9 mouse cellular contexts compared by ENCODE assay signal in the genomic region with DNA sequence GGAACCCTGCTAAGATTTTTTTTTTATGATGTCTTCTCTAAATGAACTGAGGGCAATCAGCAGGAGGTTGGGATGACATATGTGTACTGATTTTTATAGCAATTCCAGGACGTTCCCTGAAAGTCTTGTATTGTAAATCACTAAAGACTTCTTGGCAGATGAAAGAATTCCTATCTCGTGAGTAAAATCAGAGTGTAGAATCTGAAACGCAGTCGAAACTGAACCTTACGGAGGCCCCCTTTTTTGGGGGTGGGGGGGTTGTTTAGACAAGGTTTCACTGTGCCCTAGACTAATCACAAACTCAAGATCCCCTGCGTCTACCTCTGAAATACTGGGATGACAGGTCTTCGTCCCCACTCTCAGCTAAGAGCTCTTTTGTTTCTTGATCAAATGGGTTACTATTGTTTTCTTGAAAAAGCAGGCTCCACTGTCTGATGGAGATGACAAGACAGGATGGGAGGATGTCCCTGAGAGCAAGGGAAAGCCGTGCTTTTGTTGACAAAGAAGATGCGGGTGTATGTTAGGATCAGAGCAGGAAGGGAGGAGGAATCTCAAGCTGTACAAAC. TPM values are rescaled to one million over a fixed set of nuclear protein-coding genes. Genes with fewer than 3 reads are reported as not detected.
DNase-seq lines count a peak whose midpoint lies in the region; ATAC-seq and TF ChIP-seq lines count a peak whose summit lies in the region.
"Had no signal": no experiment of that assay in that cellular context is flagged by ENCODE, and none has a peak within 500 bp of the region (broad histone marks: within the 10 kb centered on the region; RNA-seq: fewer than 3 reads in every experiment).

No protein-coding gene starts in this region.

- no peak for TF ChIP-seq POLR2A in CH12.LX (IDR thresholded peaks at IDR 0.05; ENCODE audit: low read depth, low read length)

- peak overlapping the region; percentile 99 for H3K9ac ChIP-seq in CH12.LX (ENCODE audit: insufficient read depth, low read depth)
- peak overlapping the region; percentile 73 for H3K9ac ChIP-seq in embryonic facial prominence, embryonic 14.5 days (ENCODE audit: low read depth, low read length)
- peak overlapping the region; percentile 63 for H3K9ac ChIP-seq in limb, embryonic 12.5 days (replicated peaks)

- H3K27me3 ChIP-seq in heart, embryonic 10.5 days (ENCODE audit: insufficient read depth, poor library complexity, severe bottlenecking), result no peaks in the 10 kb centered on the region
- H3K27me3 ChIP-seq in CH12.LX (replicated peaks), result no peaks in the 10 kb centered on the region
- no peaks in the 10 kb centered on the region for H3K27me3 ChIP-seq in embryonic facial prominence, embryonic 14.5 days (replicated peaks; ENCODE audit: control insufficient read depth, insufficient read depth, low read length)
- no peaks in the 10 kb centered on the region for H3K27me3 ChIP-seq in limb, embryonic 12.5 days
- H3K27me3 ChIP-seq: Patski had no signal

- TF ChIP-seq CTCF in CH12.LX (conservative IDR thresholded peaks at IDR 0.05 in 1 of 2, IDR thresholded peaks at IDR 0.05 in 1 of 2; ENCODE audit: low read depth in 2 of 2, low read length in 2 of 2), result no peak

- no peaks in the 10 kb centered on the region for H3K36me3 ChIP-seq in heart, embryonic 10.5 days
- H3K36me3 ChIP-seq in CH12.LX (replicated peaks in 1 of 2; ENCODE audit: control insufficient read depth in 1 of 2, insufficient read depth in 1 of 2, low read length in 1 of 2), result peaks cover 0 to 14% of the 10 kb centered on the region in 2 experiments
- no peaks in the 10 kb centered on the region for H3K36me3 ChIP-seq in embryonic facial prominence, embryonic 14.5 days (ENCODE audit: control insufficient read depth, insufficient read depth, low read length)
- no peaks in the 10 kb centered on the region for H3K36me3 ChIP-seq in limb, embryonic 12.5 days

- H3K9me3 ChIP-seq in heart, embryonic 10.5 days, result no peaks in the 10 kb centered on the region
- no peaks in the 10 kb centered on the region for H3K9me3 ChIP-seq in CH12.LX (replicated peaks; ENCODE audit: low read length)
- no peaks in the 10 kb centered on the region for H3K9me3 ChIP-seq in embryonic facial prominence, embryonic 14.5 days (ENCODE audit: control insufficient read depth, low read length)
- no peaks in the 10 kb centered on the region for H3K9me3 ChIP-seq in limb, embryonic 12.5 days

- no peak for TF ChIP-seq RAD21 in CH12.LX (IDR thresholded peaks at IDR 0.05; ENCODE audit: low read depth, low read length)

- dilution Hi-C loops in CH12.LX (cut with MboI; ENCODE audit: extremely low pct_ligation_motif_present, extremely low pct_unique_long_range_greater_than_20kb, low sequenced_read_pairs), result no loop called here

- H3K79me2 ChIP-seq in CH12.LX (replicated peaks; ENCODE audit: control insufficient read depth, extremely low read depth, insufficient read depth, poor library complexity, severe bottlenecking), result peaks cover 6% of the 10 kb centered on the region

- DNase-seq in heart, embryonic 10.5 days (ENCODE audit: low spot score), result no peak
- DNase-seq in heart, postnatal 4 days, result no peak
- no peak for DNase-seq in CH12.LX (ENCODE audit: extremely low read depth)
- peak; percentile 41 for DNase-seq in embryonic facial prominence, embryonic 14.5 days (ENCODE audit: low spot score)
- DNase-seq in retina, postnatal 1 day, result peak; percentile 24
- DNase-seq in right cerebral cortex, postnatal 4 days, result no peak
- no peak for DNase-seq in layer of hippocampus, postnatal 25 days (ENCODE audit: extremely low spot score in 1 of 2, low spot score in 1 of 2)

- H3K4me2 ChIP-seq in CH12.LX (ENCODE audit: insufficient read depth, low read depth, poor library complexity, severe bottlenecking), result peak overlapping the region; percentile 94
- H3K4me2 ChIP-seq in embryonic facial prominence, embryonic 14.5 days (ENCODE audit: low read depth, low read length), result peak overlapping the region; percentile 64
- peak overlapping the region; percentile 69 for H3K4me2 ChIP-seq in limb, embryonic 12.5 days

- H3K27ac ChIP-seq in heart, embryonic 10.5 days, result peak overlapping the region; percentile 97
- H3K27ac ChIP-seq in CH12.LX (ENCODE audit: insufficient read depth, low read depth), result 0 out of 2 replicates have a peak overlapping the region, but pooled peaks have one; percentile 41
- peak overlapping the region; percentile 96 for H3K27ac ChIP-seq in embryonic facial prominence, embryonic 14.5 days (replicated peaks; ENCODE audit: low read depth, low read length)
- H3K27ac ChIP-seq in limb, embryonic 12.5 days, result peak overlapping the region; percentile 96

- peaks cover 13% of the 10 kb centered on the region; the same call in 1 of the 2 replicates for H3K4me1 ChIP-seq in heart, embryonic 10.5 days
- H3K4me1 ChIP-seq in CH12.LX (ENCODE audit: control insufficient read depth in 1 of 2, insufficient read depth in 2 of 2), result peaks cover 13 to 21% of the 10 kb centered on the region in 2 experiments
- peaks cover 13% of the 10 kb centered on the region for H3K4me1 ChIP-seq in embryonic facial prominence, embryonic 14.5 days (ENCODE audit: control insufficient read depth, insufficient read depth, low read length)
- H3K4me1 ChIP-seq in limb, embryonic 12.5 days (replicated peaks), result peaks cover 15% of the 10 kb centered on the region

- TF ChIP-seq EP300 in CH12.LX (IDR thresholded peaks at IDR 0.05; ENCODE audit: low read length), result no peak

- no peak for ATAC-seq in embryonic facial prominence, embryonic 14.5 days (ENCODE audit: low read depth)
- ATAC-seq in limb, embryonic 12.5 days (ENCODE audit: insufficient number of reproducible peaks, insufficient read depth, low FRiP score, low TSS enrichment, low read depth), result no peak

- in situ Hi-C loops in CH12.LX (cut with MboI; ENCODE audit: low pct_ligation_motif_present, low pct_unique_long_range_greater_than_20kb, low sequenced_read_pairs), result no loop called here

- peak overlapping the region; percentile 77 for H3K4me3 ChIP-seq in heart, embryonic 10.5 days
- peak overlapping the region; percentile 72 to 95 (median 73) for H3K4me3 ChIP-seq in CH12.LX (replicated peaks in 1 of 3; ENCODE audit: low read depth in 2 of 3, low read length in 2 of 3, poor library complexity in 1 of 3)
- peak overlapping the region; percentile 59 for H3K4me3 ChIP-seq in embryonic facial prominence, embryonic 14.5 days (ENCODE audit: low read depth, low read length)
- peak overlapping the region; percentile 62 for H3K4me3 ChIP-seq in limb, embryonic 12.5 days (replicated peaks)

- WGBS in heart, embryonic 10.5 days, result 39% methylated on average over 9 of the region's 9 CpGs
- WGBS in embryonic facial prominence, embryonic 14.5 days, result 27% methylated on average over 9 of the region's 9 CpGs
- WGBS in limb, embryonic 12.5 days, result 38% methylated on average over 9 of the region's 9 CpGs

TF ChIP-seq in CH12.LX, 34 proteins besides CTCF, POLR2A, EP300 and RAD21 (continues in another document):
- no peak for TF ChIP-seq IRF4 (IDR thresholded peaks at IDR 0.05; ENCODE audit: low read depth, low read length)
- TF ChIP-seq MYC (IDR thresholded peaks at IDR 0.05; ENCODE audit: low read depth, low read length), result no peak
- no peak for TF ChIP-seq MXI1 (IDR thresholded peaks at IDR 0.05; ENCODE audit: low read depth, low read length)
- TF ChIP-seq ELF1 (IDR thresholded peaks at IDR 0.05; ENCODE audit: low read depth, low read length), result no peak
- TF ChIP-seq ZKSCAN1 (IDR thresholded peaks at IDR 0.05; ENCODE audit: borderline replicate concordance, low read depth, low read length), result no peak
- no peak for TF ChIP-seq JUN (IDR thresholded peaks at IDR 0.05; ENCODE audit: insufficient read depth, low read depth, low read length)
- no peak for TF ChIP-seq E2F4 (IDR thresholded peaks at IDR 0.05; ENCODE audit: insufficient replicate concordance, low read depth, low read length)
- TF ChIP-seq NELFE (IDR thresholded peaks at IDR 0.05; ENCODE audit: low read depth, low read length), result no peak
- TF ChIP-seq SIN3A (IDR thresholded peaks at IDR 0.05; ENCODE audit: low read length), result no peak
- TF ChIP-seq BHLHE40 (IDR thresholded peaks at IDR 0.05; ENCODE audit: low read depth, low read length), result no peak
- TF ChIP-seq MEF2A (IDR thresholded peaks at IDR 0.05; ENCODE audit: borderline replicate concordance, low read depth, low read length), result no peak
- TF ChIP-seq USF2 (conservative IDR thresholded peaks at IDR 0.05; ENCODE audit: low read depth, low read length), result no peak
- TF ChIP-seq PAX5 (IDR thresholded peaks at IDR 0.05; ENCODE audit: low read length), result no peak
- TF ChIP-seq MAZ (IDR thresholded peaks at IDR 0.05; ENCODE audit: low read depth, low read length), result no peak

RNA-seq across cellular contexts. Expression of gene Aptx, which starts 0.8 kb away (rescaled TPM):
- polyA plus RNA-seq in heart, embryonic 10.5 days (2016; fragmentation: Nextera tagmentation; extraction: Ambion mirVana), result 29.4 and 32.2 TPM in 2 replicates
- 10 to 100 TPM; 18.8 to 21.0 TPM for total RNA-seq in heart, postnatal 4 days (2021)
- total RNA-seq in CH12.LX (2012; rRNA removed) (15.1 and 17.0 TPM in 2 replicates), CH12.LX (2014; rRNA removed) (15.8 and 16.6 TPM in 2 replicates)
- 20.2 and 22.0 TPM in 2 replicates for polyA plus RNA-seq in CH12.LX (2012; ENCODE audit: insufficient read length, low read depth)
- 26.2 and 28.5 TPM in 2 replicates for polyA plus RNA-seq in embryonic facial prominence, embryonic 14.5 days (2014; fragmentation: Nextera tagmentation; extraction: Ambion mirVana)
- polyA plus RNA-seq in limb, embryonic 12.5 days (2016; fragmentation: Nextera tagmentation; extraction: Ambion mirVana), result 34.0 and 37.9 TPM in 2 replicates
- total RNA-seq in layer of hippocampus, postnatal 25 days (2021), result 10 to 100 TPM; 24.2 to 24.7 TPM

RNA-seq across cellular contexts. Expression of gene Dnaja1, which starts 18.2 kb away (rescaled TPM):
- polyA plus RNA-seq in heart, embryonic 10.5 days (2016; fragmentation: Nextera tagmentation; extraction: Ambion mirVana), result 332 and 445 TPM in 2 replicates
- total RNA-seq in heart, postnatal 4 days (2021), result 100 to 1,000 TPM; 107 to 108 TPM
- total RNA-seq in CH12.LX (2012; rRNA removed) (67.9 and 127 TPM in 2 replicates), CH12.LX (2014; rRNA removed) (117 and 170 TPM in 2 replicates)
- polyA plus RNA-seq in CH12.LX (2012; ENCODE audit: insufficient read length, low read depth), result 412 and 485 TPM in 2 replicates
- polyA plus RNA-seq in embryonic facial prominence, embryonic 14.5 days (2014; fragmentation: Nextera tagmentation; extraction: Ambion mirVana), result 379 and 406 TPM in 2 replicates
- 459 and 511 TPM in 2 replicates for polyA plus RNA-seq in limb, embryonic 12.5 days (2016; fragmentation: Nextera tagmentation; extraction: Ambion mirVana)
- 100 to 1,000 TPM; 314 to 349 TPM for total RNA-seq in layer of hippocampus, postnatal 25 days (2021)

RNA-seq across cellular contexts. Expression of gene Smu1, which starts 53.9 kb away (rescaled TPM):
- polyA plus RNA-seq in heart, embryonic 10.5 days (2016; fragmentation: Nextera tagmentation; extraction: Ambion mirVana), result 125 and 158 TPM in 2 replicates
- total RNA-seq in heart, postnatal 4 days (2021), result 10 to 100 TPM; 46.6 to 49.3 TPM
- total RNA-seq in CH12.LX (2012; rRNA removed), result 93.4 and 108 TPM in 2 replicates
- total RNA-seq in CH12.LX (2014; rRNA removed), result 182 and 183 TPM in 2 replicates
- 111 and 118 TPM in 2 replicates for polyA plus RNA-seq in CH12.LX (2012; ENCODE audit: insufficient read length, low read depth)
- 126 and 136 TPM in 2 replicates for polyA plus RNA-seq in embryonic facial prominence, embryonic 14.5 days (2014; fragmentation: Nextera tagmentation; extraction: Ambion mirVana)
- 159 and 160 TPM in 2 replicates for polyA plus RNA-seq in limb, embryonic 12.5 days (2016; fragmentation: Nextera tagmentation; extraction: Ambion mirVana)
- 10 to 100 TPM; 45.3 to 52.6 TPM for total RNA-seq in layer of hippocampus, postnatal 25 days (2021)

Comparison
In these comparisons a context has a peak if more than half of its experiments do, and no peak if none do; other contexts are left out.
1. DNase-seq: peak in embryonic facial prominence, embryonic 14.5 days (single experiment) and retina, postnatal 1 day (single experiment); none in heart, embryonic 10.5 days (single experiment), heart, postnatal 4 days (single experiment), CH12.LX (single experiment), right cerebral cortex, postnatal 4 days (single experiment) and layer of hippocampus, postnatal 25 days (0 of 2).
2. H3K27ac ChIP-seq: peak in every context shown above with its lines; median percentile 97 in heart, embryonic 10.5 days; 96 in embryonic facial prominence, embryonic 14.5 days; 96 in limb, embryonic 12.5 days; 41 in CH12.LX.
3. Peak in every context shown above with its lines, with median percentiles within 50 percentile points of each other: H3K4me3 ChIP-seq, H3K4me2 ChIP-seq and H3K9ac ChIP-seq.